Mouse (Mus musculus) cerebellum, adult 2 months (tissue): ENCODE measurements at regions not wholly inside any gene's neighbourhood (a gene's known extent, or its start where the extent isn't known, plus 50 kb on each side); places are given as distances from the start of the nearest gene placed in this dataset.

Source experiments
- DNase-seq, 2 experiments: peaks; one replicate each; pipeline ENCODE4 v3.0.0; 2021
- H3K27ac ChIP-seq: fragments of 200-500 bp; 2 replicates; pipeline ENCODE4 v1.5.1; 2012; ENCODE audit warnings: low read length, control low read depth, inconsistent platforms; ENCODE audit not compliant: insufficient read depth
- H3K27me3 ChIP-seq: fragments of 200-500 bp; 2 replicates; pipeline ENCODE4 v1.6.1; 2012; ENCODE audit warnings: inconsistent platforms, mild to moderate bottlenecking, low read length, moderate library complexity; ENCODE audit not compliant: control insufficient read depth, insufficient read depth
- H3K4me1 ChIP-seq: fragments of 200-500 bp; 2 replicates; pipeline ENCODE4 v1.6.1; 2011; ENCODE audit warnings: low read length; ENCODE audit not compliant: control insufficient read depth, insufficient read depth
- H3K4me3 ChIP-seq: fragments of 200-500 bp; replicated peaks from 2 replicates; pipeline ENCODE3; 2011; ENCODE audit warnings: mild to moderate bottlenecking, low read depth, low read length, control low read depth; ENCODE audit not compliant: insufficient read depth
- CTCF ChIP-seq: fragments of 200-500 bp; IDR thresholded peaks from 2 replicates; pipeline ENCODE4 v1.5.1; 2011; ENCODE audit warnings: low read depth, mild to moderate bottlenecking, control low read depth, low read length, moderate library complexity, borderline replicate concordance; ENCODE audit not compliant: insufficient read depth
- POLR2A ChIP-seq: fragments of 200-500 bp; IDR thresholded peaks from 2 replicates; pipeline ENCODE4 v1.6.1; 2011; ENCODE audit warnings: low read length, control low read depth, borderline replicate concordance; ENCODE audit not compliant: insufficient read depth
- WGBS: fragments of 180-500 bp; shearing (Covaris S2); methylation state at CpG from one replicate; pipeline ENCODE4 v1.1.7; 2018; 5-methylcytosine and 5-hydroxymethylcytosine counted together

DNA sequence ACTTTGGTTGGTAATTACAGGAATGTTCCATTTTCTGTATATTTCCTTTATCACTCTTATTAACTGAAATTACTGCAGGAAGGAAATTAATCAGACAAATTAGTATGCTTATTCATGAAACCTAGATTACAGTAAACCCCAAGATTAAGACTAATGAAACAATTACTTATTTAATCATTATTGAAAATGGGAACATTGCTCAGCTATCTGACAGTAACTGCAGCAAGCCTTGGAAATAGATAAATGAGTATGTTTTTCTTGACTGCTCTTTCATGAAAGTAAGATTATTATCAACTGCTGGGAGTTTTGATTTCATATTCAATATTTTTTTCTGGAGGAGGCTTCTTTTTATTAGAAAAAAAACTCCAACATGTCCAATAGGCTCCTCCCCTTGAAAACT, 230.8 kb upstream of the Mmadhc start:
- H3K27ac ChIP-seq, result no peak overlapping the region
- no peak for TF ChIP-seq CTCF
- TF ChIP-seq POLR2A, result no peak
- no peak overlapping the region for H3K4me3 ChIP-seq
- no peaks in the 10 kb centered on the region for H3K4me1 ChIP-seq
- no peaks in the 10 kb centered on the region for H3K27me3 ChIP-seq
- DNase-seq, result no peak

- Histone ChIP-seq H3K27ac (no peak overlapping the region), H3K27me3 (no peaks in the 10 kb centered on the region), H3K4me1 (no peaks in the 10 kb centered on the region), H3K4me3 (no peak overlapping the region)
- 90% methylated on average over 10 of the region's 10 CpGs for whole genome bisulfite sequencing
- TF ChIP-seq CTCF, result no peak
- TF ChIP-seq POLR2A, result no peak
- DNase-seq, result no peak
Observed at GRCm38 (mm10) chr2:50524838-50525615, 228.4 kb upstream of the Mmadhc start.

GRCm38 (mm10) chr2:50520169-50520568, 223.6 kb upstream of the Mmadhc start:
- H3K27ac ChIP-seq, result no peak overlapping the region
- no peaks in the 10 kb centered on the region for H3K4me1 ChIP-seq
- no peak for TF ChIP-seq POLR2A
- TF ChIP-seq CTCF, result no peak
- no peaks in the 10 kb centered on the region for H3K27me3 ChIP-seq
- no peak for DNase-seq
- H3K4me3 ChIP-seq, result no peak overlapping the region
- 46% methylated on average over 8 of the region's 8 CpGs for WGBS

- WGBS, result 97% methylated on average over 1 of the region's 1 CpGs
- Histone ChIP-seq H3K27ac (no peak overlapping the region), H3K27me3 (no peaks in the 10 kb centered on the region), H3K4me1 (no peaks in the 10 kb centered on the region), H3K4me3 (no peak overlapping the region)
- no peak for DNase-seq
- TF ChIP-seq POLR2A, result no peak
- TF ChIP-seq CTCF, result no peak
Observed at GRCm38 (mm10) chr2:50519129-50519504, 222.5 kb upstream of the Mmadhc start.

- H3K27ac ChIP-seq, result no peak overlapping the region
- WGBS, result 49% methylated on average over 10 of the region's 10 CpGs
- TF ChIP-seq CTCF (no peak), POLR2A (no peak)
- no peak overlapping the region for H3K4me3 ChIP-seq
- no peaks in the 10 kb centered on the region for H3K27me3 ChIP-seq
- DNase-seq, result peak in 1 of 2 experiments; percentile 3
- no peaks in the 10 kb centered on the region for H3K4me1 ChIP-seq
Observed at GRCm38 (mm10) chr2:50518371-50519128, 221.9 kb upstream of the Mmadhc start.

- Histone ChIP-seq H3K4me3 (no peak overlapping the region), H3K4me1 (no peaks in the 10 kb centered on the region), H3K27me3 (no peaks in the 10 kb centered on the region), H3K27ac (no peak overlapping the region)
- 94% methylated on average over 4 of the region's 4 CpGs for WGBS
- TF ChIP-seq CTCF (no peak), POLR2A (no peak)
- DNase-seq, result no peak
Observed at GRCm38 (mm10) chr2:50513276-50513675, 216.7 kb upstream of the Mmadhc start.

- Histone ChIP-seq H3K4me3 (no peak overlapping the region), H3K27me3 (no peaks in the 10 kb centered on the region), H3K27ac (no peak overlapping the region), H3K4me1 (no peaks in the 10 kb centered on the region)
- DNase-seq, result no peak
- TF ChIP-seq CTCF (no peak), POLR2A (no peak)
- WGBS, result 93% methylated on average over 8 of the region's 8 CpGs
Observed at GRCm38 (mm10) chr2:50498713-50499112, 202.1 kb upstream of the Mmadhc start.

GRCm38 (mm10) chr2:50496057-50496433, 199.4 kb upstream of the Mmadhc start:
- WGBS, result 98% methylated on average over 3 of the region's 3 CpGs

More at GRCm38 (mm10) chr2:50496057-50496433, 199.4 kb upstream of the Mmadhc start:
- H3K4me3 ChIP-seq, result no peak overlapping the region
- no peaks in the 10 kb centered on the region for H3K4me1 ChIP-seq
- H3K27me3 ChIP-seq, result no peaks in the 10 kb centered on the region
- DNase-seq, result no peak
- no peak overlapping the region for H3K27ac ChIP-seq
- TF ChIP-seq POLR2A, result no peak
- no peak for TF ChIP-seq CTCF
